Mouse (Mus musculus): ENCODE data around the gene Vmn2r80. TPM values are rescaled to one million over a fixed set of nuclear protein-coding genes. Genes with fewer than 3 reads are reported as not detected.
"Not testable (repeated sequence)": the region's sequence is repeated elsewhere in the genome, so short reads cannot be mapped to it uniquely, and the experiment has no call there.

Vmn2r80 gene
- polyA plus RNA-seq, 1 experiment from 2014 or later, result not detected

DNA sequence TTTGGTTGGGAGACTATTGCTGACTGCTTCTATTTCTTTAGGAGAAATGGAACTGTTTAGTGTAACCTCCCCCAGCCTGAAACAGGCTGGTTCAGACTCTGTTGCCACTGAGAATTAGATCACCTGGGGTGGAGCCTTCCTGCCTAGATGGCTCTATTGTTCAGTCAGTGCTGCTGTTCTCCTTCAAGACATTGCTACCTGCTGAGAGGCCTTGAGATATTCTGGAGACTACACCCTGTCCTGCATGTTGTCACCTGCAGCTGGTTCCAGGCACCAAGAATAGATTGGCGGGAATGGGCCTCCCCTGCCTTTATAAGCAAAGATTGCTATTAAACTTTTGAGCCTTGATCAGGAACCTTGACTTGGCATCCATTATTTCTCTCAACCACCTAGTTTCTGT, 51.4 kb downstream of the Vmn2r80 start:
- H3K27ac ChIP-seq (ENCODE audit: low read depth); ATAC-seq (replicated peaks; ENCODE audit: low FRiP score, low TSS enrichment, low read depth): not testable (repeated sequence)
- WGBS, result 88% methylated on average over 1 of the region's 1 CpGs

DNA sequence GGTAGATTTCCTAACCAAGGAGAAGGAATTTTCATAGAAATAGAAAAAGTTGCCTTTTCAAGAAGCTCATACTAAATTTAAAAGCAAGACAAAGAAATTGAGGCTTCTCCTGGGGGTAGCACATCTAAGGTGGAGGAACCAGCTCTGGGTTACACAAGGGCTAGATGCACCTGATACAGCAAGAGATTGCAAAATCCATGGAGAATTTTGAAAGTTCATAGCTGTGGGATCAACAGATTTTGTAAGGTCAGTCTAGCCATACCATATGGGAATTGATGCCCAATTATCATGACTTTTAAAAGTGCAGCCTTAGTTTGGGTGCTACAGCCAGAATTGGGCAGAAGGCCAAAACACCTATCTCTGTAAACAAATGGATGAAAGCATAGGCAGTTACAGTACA, 71.9 kb downstream of the Vmn2r80 start:
- Histone ChIP-seq H3K9me3 (ENCODE audit: control insufficient read depth, low read length) (no peaks in the 10 kb centered on the region), H3K9ac (ENCODE audit: low read length) (no peak overlapping the region), H3K27me3 (replicated peaks; ENCODE audit: control insufficient read depth, insufficient read depth, low read length) (no peaks in the 10 kb centered on the region), H3K27ac (ENCODE audit: low read depth) (no peak overlapping the region), H3K4me2 (ENCODE audit: low read length) (no peak overlapping the region), H3K36me3 (ENCODE audit: control insufficient read depth, insufficient read depth, low read length) (no peaks in the 10 kb centered on the region), H3K4me1 (replicated peaks; ENCODE audit: control insufficient read depth, insufficient read depth, low read length) (no peaks in the 10 kb centered on the region), H3K4me3 (ENCODE audit: low read depth, low read length) (no peak overlapping the region)
- ATAC-seq (replicated peaks; ENCODE audit: low FRiP score, low TSS enrichment, low read depth) (no peak), DNase-seq (ENCODE audit: low spot score) (no peak)

More for the DNA sequence above, 51.4 kb downstream of the Vmn2r80 start:
- not testable (repeated sequence) for H3K9ac ChIP-seq (ENCODE audit: low read length); DNase-seq (ENCODE audit: low spot score); H3K36me3 ChIP-seq (ENCODE audit: control insufficient read depth, insufficient read depth, low read length); H3K4me1 ChIP-seq (replicated peaks; ENCODE audit: control insufficient read depth, insufficient read depth, low read length); H3K4me3 ChIP-seq (ENCODE audit: low read depth, low read length); H3K27me3 ChIP-seq (replicated peaks; ENCODE audit: control insufficient read depth, insufficient read depth, low read length); H3K4me2 ChIP-seq (ENCODE audit: low read length); H3K9me3 ChIP-seq (ENCODE audit: control insufficient read depth, low read length)

DNA sequence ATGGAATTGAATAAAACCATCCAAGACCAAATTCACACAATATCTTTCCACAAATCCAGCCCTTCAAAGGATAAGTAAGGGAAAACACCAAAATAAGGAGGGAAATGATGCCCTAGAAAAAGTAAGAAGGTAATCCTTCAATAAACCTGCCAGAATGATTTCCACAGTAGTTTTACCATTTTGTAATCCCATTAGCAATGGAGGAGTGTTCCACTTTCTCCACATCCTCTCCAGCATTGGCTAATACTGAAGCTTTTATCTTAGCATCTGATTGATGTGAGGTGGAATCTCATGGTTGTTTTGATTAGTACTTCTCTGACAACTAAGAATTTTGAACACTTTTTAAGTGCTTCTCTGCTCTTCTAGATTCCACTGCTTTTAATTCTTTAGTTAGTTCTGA, 73.0 kb downstream of the Vmn2r80 start:
- DNase-seq (ENCODE audit: low spot score) (no peak), ATAC-seq (replicated peaks; ENCODE audit: low FRiP score, low TSS enrichment, low read depth) (no peak)
- no peak overlapping the region for H3K4me3 ChIP-seq (ENCODE audit: low read depth, low read length)
- no peaks in the 10 kb centered on the region for H3K27me3 ChIP-seq (replicated peaks; ENCODE audit: control insufficient read depth, insufficient read depth, low read length)
- no peak overlapping the region for H3K4me2 ChIP-seq (ENCODE audit: low read length)
- no peak overlapping the region for H3K27ac ChIP-seq (ENCODE audit: low read depth)
- H3K9ac ChIP-seq (ENCODE audit: low read length), result no peak overlapping the region
- no peaks in the 10 kb centered on the region for H3K9me3 ChIP-seq (ENCODE audit: control insufficient read depth, low read length)
- no peaks in the 10 kb centered on the region for H3K36me3 ChIP-seq (ENCODE audit: control insufficient read depth, insufficient read depth, low read length)
- no peaks in the 10 kb centered on the region for H3K4me1 ChIP-seq (replicated peaks; ENCODE audit: control insufficient read depth, insufficient read depth, low read length)

DNA sequence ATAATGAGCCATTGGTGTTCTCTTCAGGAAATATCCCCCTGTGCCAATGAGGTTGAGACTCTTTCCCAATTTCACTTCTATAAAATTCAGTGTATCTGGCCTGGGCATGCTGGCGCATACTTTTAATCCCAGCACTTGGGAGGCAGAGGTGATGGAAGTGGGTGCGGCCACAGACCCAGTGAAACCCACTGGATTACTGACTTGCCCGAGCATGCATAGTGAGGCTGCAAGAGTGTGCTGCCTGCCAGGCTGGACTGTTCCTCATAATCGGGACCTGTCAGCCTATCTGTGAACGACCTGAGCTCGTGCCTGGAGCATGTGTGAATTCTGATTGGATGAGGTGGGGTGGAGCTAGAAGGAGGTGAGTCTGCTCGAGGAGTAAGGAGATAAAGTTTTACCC, 73.6 kb downstream of the Vmn2r80 start:
- Histone ChIP-seq H3K4me2 (ENCODE audit: low read length) (no peak overlapping the region), H3K9ac (ENCODE audit: low read length) (no peak overlapping the region), H3K27ac (ENCODE audit: low read depth) (no peak overlapping the region), H3K4me3 (ENCODE audit: low read depth, low read length) (no peak overlapping the region), H3K4me1 (replicated peaks; ENCODE audit: control insufficient read depth, insufficient read depth, low read length) (no peaks in the 10 kb centered on the region), H3K9me3 (ENCODE audit: control insufficient read depth, low read length) (no peaks in the 10 kb centered on the region), H3K27me3 (replicated peaks; ENCODE audit: control insufficient read depth, insufficient read depth, low read length) (no peaks in the 10 kb centered on the region), H3K36me3 (ENCODE audit: control insufficient read depth, insufficient read depth, low read length) (no peaks in the 10 kb centered on the region)
- ATAC-seq (replicated peaks; ENCODE audit: low FRiP score, low TSS enrichment, low read depth) (no peak), DNase-seq (ENCODE audit: low spot score) (no peak)
- 72% methylated on average over 7 of the region's 7 CpGs for WGBS

Other genes starting within 250 kb of the Vmn2r80 start
- gene Olfr1354, start 235.6 kb upstream of the Vmn2r80 start, polyA plus RNA-seq (2014; fragmentation: Nextera tagmentation; extraction: Ambion mirVana), result not detected in 2 replicates
- not detected in 2 replicates for gene Olfr8, start 198.1 kb upstream of the Vmn2r80 start, polyA plus RNA-seq (2014; fragmentation: Nextera tagmentation; extraction: Ambion mirVana)
- gene Olfr1353, start 185.5 kb upstream of the Vmn2r80 start, polyA plus RNA-seq (2014; fragmentation: Nextera tagmentation; extraction: Ambion mirVana), result not detected in 2 replicates
- not detected in 2 replicates for gene Olfr1352, start 167.7 kb upstream of the Vmn2r80 start, polyA plus RNA-seq (2014; fragmentation: Nextera tagmentation; extraction: Ambion mirVana)
- gene Olfr1351, start 136.3 kb upstream of the Vmn2r80 start, polyA plus RNA-seq (2014; fragmentation: Nextera tagmentation; extraction: Ambion mirVana), result not detected in 2 replicates
- not detected in 2 replicates for gene Olfr57, start 120.0 kb upstream of the Vmn2r80 start, polyA plus RNA-seq (2014; fragmentation: Nextera tagmentation; extraction: Ambion mirVana)
- 27.2 and 32.8 TPM in 2 replicates for gene 2610008E11Rik, start 51.2 kb upstream of the Vmn2r80 start, polyA plus RNA-seq (2014; fragmentation: Nextera tagmentation; extraction: Ambion mirVana)
- gene Vmn2r81, start 98.9 kb downstream of the Vmn2r80 start, polyA plus RNA-seq (2014; fragmentation: Nextera tagmentation; extraction: Ambion mirVana), result not detected in 2 replicates
- gene Vmn2r82, start 207.8 kb downstream of the Vmn2r80 start, polyA plus RNA-seq (2014; fragmentation: Nextera tagmentation; extraction: Ambion mirVana), result not detected in 2 replicates

Measured in intestine, embryonic 14.5 days (tissue).